Mouse (Mus musculus) megakaryocyte, embryonic 14.5 days (primary cell): ENCODE measurements around the gene Zbtb32.

Experiments
- FLI1 ChIP-seq: IDR thresholded peaks from 2 replicates; pipeline ENCODE4 v1.6.1; 2012; ENCODE audit warnings: low read length, inconsistent platforms, mixed read lengths
- GATA1 ChIP-seq: IDR thresholded peaks from 3 replicates; pipeline ENCODE4 v1.6.1; 2012; ENCODE audit warnings: mixed read lengths, low read length, inconsistent platforms, borderline replicate concordance

DNA sequence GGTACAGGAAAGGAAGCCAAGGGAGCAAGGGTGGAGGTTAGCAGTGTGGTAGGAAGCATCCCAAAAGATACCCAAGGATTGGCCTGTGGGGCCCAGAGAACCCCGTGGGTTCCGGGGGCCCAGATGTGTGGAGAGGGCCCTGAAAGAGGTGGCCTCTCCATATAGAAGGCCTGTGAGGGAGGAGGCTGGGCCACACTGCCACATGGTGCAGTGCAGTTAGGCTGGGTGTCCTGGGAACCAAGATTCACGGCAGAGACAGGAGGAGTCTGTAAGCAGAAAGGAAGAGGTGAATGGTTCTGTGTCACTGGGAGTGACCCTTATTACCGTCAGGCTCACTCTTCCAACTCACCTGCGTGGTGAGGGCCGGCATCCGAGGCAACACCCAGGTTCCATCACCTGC lies 58.1 kb downstream of the Zbtb32 start:
- TF ChIP-seq FLI1 (no peak), GATA1 (no peak)
